Mouse (Mus musculus) gastrocnemius, adult 18-20 months (tissue): ENCODE measurements around the gene Sntb2. TPM values are rescaled to one million over a fixed set of nuclear protein-coding genes. Genes with fewer than 3 reads are reported as not detected.

ENCODE experiments used
- DNase-seq: peaks from one replicate; pipeline ENCODE4 v3.0.0; 2021; ENCODE audit warnings: low spot score
- total RNA-seq, 2 experiments: library from RNA; stranded (reverse); gene quantifications; 2 replicates each; pipeline ENCODE4 v1.2.3; 2021

The Sntb2 gene
- total RNA-seq, 2 experiments from 2014 or later: 4.1 to 4.2 TPM

DNA sequence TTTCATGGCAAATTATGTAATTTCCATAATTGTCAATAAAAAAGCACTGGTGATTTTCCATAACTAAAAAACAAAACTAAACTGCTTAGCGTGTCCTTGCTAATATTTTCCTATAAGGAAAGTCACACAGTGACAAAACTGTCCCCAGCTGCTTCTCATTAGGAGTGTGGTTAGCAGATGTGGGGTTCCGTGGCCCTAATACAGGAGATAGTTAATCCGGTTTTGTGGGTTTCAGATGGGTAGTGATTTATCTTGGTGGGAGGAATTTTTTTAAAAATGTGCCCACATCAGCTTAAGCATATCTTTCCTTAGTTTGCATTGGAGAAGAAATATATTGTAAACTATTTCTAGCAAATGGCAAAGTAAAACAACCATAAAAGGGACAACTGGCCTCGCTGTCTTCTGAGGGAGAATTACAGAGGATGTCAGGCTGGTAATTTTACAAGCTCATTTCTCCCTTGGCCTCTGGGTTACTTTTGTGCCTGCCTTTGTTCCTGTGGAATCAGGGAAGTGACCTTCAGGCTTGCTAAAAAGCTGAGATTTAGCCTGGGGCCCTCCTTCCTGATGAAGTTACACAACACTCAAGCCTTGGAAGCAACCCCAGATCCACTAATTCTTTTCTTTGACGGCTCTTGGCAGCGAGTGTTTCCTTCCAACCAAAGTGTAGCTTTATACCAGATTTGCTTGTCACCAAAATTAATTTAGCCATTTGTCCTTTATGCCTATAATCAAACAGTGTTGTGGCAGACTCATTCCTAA, 6.2 kb upstream of the Sntb2 start:
- peak; percentile 72 for DNase-seq

DNA sequence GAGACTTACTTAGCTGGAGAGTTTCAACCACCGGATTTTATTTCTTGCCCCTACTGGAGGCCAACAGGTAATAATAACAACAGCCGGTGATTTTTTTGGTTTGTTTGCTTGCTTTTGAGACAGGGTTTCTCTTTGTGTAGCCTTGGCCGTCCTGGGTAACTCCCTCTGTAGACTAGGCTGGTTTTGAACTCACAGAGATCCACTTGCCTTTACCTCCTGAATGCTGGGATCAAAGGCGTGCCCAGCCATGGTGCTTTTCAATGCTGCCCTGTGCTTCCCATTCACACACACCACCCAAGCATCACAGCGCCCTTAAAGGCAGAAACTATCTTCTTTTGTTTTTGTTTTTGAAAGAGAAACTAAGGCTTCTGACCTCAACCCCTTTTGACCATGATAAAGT, 5.6 kb upstream of the Sntb2 start:
- DNase-seq: no peak

DNA sequence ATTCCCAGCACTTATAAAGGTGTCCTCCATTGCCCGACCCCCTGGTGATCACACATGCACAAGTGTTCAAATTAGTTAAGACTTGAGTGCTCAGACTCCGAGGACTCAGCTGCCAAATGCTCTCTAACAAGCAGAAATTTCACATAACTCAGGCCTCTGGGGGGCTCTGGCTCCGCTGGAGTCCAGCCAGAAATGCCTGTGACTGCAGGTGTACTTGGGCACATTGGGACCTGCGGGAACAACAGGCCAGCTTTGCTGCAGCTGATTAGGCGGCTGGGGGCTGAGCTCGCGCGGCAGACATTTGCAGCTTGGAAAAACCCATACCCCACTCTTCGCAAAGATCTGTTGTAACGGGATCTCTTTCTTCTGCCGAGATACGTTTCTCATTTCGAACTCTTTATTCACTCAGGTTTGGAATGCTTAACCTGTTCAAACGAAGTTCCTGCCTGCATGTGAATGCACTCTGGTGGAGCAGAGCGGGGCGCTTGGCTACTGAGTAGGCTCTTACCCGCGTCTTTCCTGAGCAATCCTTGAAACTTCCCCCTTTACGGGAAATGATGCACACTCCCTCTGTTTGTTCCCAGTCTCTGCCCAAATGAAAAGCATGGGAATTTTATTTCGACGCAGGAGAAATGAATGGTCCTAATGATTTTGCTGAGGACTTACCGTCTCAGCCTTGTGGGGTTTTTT, 3.0 kb upstream of the Sntb2 start:
- no peak for DNase-seq

DNA sequence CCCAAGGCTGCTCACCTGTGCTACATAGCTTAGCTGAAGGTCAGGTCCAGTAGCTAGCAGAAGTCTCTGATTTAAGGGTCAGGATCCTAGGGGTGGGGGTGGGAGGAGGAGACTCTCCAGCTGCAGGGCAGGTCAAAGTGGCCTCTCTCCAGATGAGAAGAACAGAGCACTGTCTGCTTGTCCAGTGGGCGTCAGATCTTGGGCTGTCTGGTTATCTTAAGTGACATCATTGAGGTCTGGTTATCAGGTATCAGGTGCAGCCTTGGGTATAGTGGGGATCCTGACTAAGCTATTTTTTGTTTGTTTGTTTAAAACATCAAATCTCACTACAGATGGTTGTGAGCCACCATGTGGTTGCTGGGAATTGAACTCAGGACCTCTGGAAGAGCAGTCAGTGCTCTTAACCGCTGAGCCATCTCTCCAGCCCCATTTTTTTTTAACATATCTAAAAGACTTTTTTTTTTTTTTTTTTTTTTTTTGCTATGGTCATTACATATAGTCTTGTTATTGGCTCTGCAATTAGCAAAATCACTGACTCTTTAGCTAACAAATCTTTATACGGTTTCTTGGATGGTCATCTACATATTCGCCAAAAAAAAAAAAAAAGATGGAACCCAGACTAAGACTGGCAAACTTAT, 1.9 kb upstream of the Sntb2 start:
- no peak for DNase-seq

DNA sequence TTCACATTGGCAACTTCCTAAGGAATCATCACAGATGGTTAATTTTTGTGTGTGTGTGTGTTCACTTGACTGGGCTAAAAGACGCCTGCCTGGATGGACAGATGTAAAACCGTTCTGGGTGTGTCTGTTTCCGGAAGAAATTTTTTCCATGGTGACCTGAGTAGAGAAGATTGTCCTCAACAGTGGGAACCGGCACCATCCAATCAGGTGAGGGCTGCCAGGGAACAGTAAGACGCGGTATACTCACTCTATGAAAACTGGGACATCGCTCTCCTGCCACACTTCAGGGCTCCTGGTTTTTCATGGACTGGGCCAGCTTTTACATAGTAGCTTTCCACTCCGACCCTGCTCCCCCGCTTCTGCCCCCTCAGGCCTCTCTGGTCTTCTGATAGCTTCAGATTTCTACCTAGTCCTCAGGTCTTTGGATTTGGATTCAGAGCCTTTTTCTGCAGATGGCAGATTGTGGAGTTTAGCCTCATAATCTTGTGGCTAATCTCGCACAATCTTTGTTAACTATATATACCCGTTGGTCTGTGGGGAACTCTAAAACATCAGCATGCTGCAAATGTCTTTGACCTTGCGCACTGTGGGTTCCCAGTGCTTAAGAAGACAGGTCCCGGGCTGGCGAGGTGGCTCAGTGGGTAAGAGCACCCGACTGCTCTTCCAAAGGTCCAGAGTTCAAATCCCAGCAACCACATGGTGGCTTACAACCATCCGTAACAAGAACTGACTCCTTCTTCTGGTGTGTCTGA, 1.1 kb upstream of the Sntb2 start:
- DNase-seq: no peak

DNA sequence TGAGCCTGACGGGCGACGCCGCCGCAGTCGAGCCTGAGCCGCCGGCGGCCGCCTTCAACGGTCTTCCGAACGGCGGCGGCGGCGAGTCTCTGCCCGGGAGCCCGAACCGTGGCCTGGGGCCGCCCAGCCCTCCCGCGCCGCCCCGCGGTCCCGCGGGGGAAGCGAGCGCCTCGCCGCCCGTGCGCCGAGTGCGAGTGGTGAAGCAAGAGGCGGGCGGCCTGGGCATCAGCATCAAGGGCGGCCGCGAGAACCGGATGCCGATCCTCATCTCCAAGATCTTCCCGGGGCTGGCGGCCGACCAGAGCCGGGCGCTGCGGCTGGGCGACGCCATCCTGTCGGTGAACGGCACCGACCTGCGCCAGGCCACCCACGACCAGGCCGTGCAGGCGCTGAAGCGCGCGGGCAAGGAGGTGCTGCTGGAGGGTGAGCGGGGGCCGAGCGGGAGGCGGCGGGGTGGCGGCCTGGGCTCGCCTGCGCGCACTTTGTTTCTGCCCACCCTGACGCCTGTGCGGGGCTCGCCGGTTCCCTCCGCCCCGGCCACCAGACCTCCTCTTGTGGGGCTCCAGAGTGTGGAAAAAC, 438 bp downstream of the Sntb2 start:
- peak; percentile 31 for DNase-seq

DNA sequence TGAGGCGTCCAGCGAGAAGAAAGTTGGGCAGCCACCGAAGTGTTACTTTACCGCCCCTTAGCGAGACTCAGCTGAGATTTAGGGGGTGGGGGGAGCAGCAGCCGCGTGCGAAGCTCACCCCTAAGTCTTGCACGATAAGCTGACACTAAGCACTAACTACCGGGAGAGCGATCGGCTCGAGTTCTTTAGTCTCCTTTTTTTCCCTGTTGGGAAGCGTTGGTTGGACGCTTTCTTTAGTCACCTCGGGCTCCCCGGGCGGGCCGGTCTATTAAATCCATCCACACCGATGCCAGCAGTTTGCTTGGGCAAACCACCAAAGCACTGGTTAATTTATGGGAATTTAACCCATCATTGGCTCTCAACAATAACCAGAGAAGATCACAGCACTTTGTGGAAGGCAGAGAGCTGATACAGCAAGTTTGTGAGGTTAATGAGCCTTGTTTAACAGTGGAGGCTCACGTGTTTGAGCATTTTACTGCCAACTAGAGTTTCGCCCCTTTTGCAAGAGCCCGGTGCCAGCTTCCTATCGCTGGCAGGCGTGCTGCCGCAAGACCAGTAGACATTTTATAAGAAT, 1.0 kb downstream of the Sntb2 start:
- DNase-seq: peak; percentile 30

DNA sequence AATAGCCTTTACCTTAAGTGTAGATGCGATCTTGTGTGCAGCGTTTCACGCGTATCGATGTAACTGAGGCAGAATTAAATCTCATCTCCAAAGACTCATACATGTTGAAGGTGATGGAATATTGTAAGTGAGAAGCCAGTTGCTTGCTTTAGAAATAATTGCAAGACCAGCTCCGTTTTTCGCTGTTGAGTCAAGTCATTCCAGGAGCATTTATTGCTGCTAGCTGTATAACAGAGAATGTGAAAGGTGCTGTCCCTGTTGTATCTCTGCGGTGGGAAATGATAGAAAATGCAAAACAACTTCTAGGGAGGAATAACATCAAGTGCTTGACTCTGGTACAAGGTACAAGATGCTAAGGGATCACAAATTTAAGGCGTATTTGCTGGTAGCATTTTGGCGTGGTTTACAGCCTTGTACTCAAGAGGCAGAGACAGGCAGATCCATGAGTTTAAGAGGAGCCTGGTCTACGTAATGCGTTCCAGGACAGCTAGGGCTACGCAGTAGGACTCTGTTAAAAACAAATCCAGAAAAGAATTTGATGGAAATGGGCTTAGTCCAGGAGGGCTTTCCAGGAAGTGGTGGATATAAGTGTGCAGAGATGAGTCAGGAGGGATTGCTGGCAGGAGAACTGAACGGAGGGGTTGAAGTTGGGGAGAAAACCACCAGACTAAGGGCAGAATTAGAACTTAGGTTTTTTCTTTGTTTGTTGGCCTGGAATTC, 1.7 kb downstream of the Sntb2 start:
- DNase-seq: no peak

DNA sequence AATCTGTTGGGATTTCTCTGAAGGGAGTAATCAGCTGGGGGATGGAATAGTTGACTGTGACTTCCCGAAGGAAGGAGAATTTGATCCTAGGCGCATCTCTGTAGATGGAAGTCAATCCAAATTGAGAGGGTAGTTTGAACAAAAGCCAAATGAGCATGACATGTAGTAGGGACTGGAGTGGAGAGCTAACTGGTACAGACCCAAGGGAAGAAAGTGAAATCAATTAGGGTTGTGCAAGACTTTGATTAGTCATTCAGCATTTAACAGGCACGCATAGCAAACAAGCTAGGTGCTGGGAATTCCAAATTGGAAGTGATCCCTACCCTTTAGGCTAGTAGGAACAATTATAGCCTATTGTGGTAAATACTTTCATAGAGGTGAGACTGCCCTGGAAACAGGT, 6.3 kb downstream of the Sntb2 start:
- peak; percentile 40 for DNase-seq

DNA sequence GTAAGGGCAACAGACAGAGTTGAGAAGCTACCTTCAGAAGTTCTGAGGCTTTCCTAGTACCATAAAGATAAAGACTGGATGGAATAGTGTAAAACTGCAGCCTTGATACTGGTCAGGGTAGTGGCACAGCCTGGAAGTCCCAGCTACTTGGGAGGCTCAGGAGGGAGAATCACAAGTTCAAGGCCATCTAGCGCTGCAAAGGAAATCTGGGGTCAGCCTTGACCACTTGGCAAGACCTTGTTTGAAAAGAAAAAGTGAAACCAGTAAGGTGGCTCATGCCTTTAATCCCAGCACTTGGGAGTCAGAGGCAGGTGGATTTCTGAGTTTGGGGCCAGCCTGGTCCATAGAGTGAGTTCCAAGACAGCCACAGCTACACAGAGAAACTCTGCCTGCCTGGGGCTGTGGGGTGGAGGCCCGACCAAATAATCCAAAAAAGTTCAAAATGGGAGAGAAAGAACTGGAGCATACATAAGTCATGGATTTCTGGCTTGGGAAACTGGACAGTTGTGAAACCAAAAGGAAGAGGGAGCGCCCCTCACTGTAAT, 8.4 kb downstream of the Sntb2 start:
- DNase-seq: no peak

DNA sequence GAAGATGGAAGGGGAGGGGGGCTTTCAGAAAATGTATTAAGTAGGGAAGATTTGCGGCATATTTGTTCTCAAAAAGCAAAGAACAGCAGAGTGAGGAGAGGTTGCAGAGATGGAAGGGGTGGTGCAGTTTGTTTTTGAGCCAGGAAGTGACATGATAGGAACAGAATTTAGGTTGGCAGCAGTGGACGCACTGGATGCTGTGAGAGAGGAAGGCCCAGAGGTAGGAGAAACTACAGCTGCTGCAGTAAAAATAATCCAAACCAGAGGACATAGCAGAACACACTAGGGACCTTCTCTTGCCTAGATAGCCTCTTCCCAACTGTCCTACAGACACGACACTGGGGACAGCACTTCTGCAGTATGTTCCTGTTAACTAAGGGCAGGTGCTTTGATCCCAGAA, 9.2 kb downstream of the Sntb2 start:
- DNase-seq: peak; percentile 76

DNA sequence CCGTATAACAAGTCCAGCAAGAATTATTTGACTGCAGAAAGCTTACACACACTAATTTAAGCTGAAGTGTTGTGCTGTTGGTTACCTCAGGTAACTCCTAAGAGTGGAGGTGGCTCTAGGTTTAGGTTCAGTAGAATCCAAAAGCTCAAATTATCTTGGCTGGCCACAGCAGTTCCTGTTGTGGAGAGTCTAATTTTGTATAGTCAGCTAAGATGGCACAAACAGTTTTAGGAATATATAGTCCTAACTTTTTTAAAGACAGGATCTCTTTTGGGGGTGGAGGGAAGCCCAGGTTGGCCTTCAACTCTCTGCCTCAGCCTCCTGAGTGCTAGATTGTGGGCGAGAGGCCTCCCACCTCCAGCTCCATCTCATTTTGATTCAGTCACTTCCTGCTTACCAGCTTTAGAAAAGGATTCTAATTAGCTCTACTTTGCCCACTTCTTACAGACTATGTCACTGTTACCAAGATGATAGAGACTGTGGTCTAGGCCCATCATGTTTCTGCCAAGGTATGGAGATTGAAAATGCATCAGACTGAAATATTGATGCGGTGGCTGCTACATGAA, 13.2 kb downstream of the Sntb2 start:
- DNase-seq: no peak

DNA sequence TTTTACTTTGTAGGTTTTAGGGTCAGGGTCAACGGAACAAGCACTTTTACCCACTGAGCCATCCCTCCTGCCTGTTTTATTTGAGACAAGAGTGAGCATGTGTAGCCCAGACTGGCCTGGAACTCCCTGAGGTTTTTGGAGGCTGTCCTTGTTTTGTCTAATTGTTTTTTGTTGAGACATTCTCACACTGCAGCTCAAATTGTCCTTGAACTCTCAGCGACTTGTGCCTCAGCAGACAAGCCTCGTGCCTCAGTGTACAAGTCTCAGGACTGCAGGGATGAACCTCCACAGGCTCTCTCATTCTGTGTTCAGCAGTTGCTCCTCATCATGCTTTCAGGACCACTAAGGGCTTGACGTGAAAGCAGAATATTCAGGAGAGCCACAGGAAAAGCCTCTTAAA, 16.2 kb downstream of the Sntb2 start:
- no peak for DNase-seq

DNA sequence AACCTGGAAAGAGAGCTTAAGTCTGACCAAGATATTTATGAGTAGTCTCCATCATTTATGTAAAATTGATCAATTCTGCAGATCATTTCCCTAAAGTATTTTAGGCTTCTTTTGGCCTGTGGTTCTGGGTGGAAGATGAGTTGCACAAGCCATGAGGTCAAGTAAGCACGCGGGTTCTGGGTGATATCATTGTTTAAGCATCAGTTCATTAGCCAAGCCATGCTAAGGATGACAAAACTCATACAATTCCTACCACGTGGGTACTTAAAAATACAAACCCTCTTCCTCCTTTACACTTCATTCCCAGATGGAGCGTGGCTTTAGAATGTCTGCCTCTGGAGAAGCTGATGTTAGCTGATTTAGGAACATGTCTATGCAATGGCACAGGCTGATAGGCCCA, 18.0 kb downstream of the Sntb2 start:
- peak; percentile 22 for DNase-seq

DNA sequence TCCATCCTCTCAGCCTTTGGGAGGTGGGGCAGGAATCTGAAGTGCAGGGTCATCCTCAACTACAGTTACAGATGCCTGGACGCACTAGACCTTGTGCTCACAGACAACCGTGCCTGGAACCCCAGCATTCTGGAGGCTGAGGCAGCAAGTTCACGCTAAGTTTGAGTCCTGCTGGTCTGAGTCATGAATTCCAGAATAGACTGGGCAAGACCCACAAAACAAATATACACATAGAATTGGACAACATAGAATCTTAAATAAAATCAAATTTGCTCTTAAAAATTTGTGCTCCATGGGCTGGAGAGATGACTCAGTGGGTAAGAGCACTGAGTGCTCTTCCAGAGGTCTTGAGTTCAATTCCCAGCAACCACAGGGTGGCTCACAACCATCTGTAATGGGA, 21.5 kb downstream of the Sntb2 start:
- no peak for DNase-seq

DNA sequence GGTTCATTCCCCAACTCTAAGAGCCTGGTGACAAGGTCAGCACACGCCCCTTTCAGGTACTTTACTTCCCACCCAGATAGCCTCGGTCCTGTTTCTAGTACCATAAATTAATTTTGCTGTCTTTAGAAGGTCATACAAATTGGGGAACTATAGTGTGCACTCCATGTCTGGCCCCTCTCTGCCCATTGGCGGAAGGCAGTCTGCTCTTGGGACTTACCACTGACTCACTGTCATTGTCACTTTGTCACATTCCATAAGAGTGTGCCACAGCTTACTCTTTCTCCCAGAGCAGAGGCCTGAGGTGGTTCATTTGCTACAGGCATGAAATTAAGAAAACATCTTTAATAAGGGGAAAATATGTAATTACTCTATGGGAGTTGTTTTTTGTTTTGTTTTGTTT, 22.7 kb downstream of the Sntb2 start:
- DNase-seq: no peak

DNA sequence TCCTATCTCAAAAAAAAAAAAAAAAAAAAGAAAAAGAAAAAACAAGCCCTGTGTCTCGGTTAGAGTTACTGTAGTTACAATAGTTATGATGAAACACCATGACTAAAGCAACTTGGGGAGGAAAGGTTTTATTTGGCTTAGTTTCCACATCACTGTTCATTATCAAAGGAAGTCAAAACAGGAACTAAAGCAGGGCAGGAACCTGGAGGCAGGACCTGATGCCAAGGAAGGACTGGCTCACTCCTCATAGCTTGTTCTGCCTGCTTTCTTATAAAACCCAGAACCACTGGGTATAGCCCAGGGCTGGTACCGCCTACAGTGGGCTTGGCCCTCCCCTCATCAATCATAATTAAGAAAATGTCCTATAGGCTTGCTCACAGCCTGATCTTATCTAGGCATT, 24.1 kb downstream of the Sntb2 start:
- no peak for DNase-seq

DNA sequence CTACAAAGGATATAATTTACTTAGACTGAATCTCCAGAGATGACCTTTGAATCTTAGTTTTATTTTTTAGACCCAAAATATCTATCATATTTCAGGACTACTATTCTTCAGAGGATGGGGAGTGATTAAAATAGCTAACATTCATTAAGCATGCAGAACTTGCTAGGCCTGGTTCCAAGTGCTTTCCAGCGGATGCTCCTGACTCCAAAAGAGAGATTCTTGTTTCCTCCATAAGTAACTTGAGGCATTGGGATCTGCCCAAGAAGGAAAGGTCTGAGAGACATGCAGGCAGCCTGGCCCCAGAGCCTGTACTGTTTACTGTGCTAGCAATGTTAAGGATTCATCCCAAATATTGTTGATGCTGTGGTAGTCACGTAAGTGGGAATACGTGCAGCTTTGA, 26.8 kb downstream of the Sntb2 start:
- no peak for DNase-seq

DNA sequence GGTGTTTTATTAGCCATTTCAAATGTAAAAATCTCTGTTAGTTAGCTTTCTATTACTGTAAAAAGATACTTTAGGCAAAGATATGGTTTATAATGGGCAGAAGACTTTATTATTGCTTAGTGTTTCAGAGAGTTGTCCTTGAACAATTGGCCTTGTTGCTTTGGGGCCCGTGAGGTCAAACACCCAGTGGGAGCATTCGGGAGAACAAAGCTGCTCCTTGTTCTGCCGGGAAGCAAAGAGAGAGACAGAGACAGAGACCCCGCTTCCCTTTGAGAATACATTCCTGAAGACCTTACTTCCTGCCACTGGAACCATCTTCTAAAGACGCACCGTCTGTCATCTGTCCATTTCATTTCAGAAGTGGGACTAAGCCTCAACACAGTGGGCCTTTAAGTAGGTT, 27.8 kb downstream of the Sntb2 start:
- DNase-seq: no peak

DNA sequence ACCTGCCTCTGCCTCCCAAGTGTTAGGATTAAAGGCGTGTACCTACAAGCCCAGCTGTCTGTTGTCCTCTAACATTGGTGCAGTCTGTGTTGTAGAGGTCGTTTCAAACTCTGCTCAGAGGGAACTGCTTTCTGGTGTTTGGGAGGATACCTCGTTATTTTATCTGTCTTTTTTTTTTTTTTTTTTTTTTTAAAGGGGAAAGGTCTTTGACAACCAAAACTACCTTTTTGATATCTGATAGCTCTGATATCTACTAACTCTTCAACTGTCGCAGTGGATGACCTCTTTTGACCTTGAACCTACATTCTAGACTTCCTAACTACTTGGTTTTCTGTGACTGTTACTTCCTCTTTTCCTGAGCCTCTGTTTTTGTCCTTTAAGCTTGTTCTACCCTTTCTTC, 29.0 kb downstream of the Sntb2 start:
- DNase-seq: no peak
